Mouse (Mus musculus): ENCODE measurements around the gene Slc38a2. TPM values are rescaled to one million over a fixed set of nuclear protein-coding genes. Genes with fewer than 3 reads are reported as not detected.

Slc38a2 gene
- total RNA-seq, 2 experiments from 2014 or later, result 38.4 to 85.9 TPM

- ATAC-seq (replicated peaks; ENCODE audit: low FRiP score, poor library complexity, severe bottlenecking), result no peak
Measured at GRCm38 (mm10) chr15:96678871-96679773, 20.4 kb downstream of the Slc38a2 start.

DNA sequence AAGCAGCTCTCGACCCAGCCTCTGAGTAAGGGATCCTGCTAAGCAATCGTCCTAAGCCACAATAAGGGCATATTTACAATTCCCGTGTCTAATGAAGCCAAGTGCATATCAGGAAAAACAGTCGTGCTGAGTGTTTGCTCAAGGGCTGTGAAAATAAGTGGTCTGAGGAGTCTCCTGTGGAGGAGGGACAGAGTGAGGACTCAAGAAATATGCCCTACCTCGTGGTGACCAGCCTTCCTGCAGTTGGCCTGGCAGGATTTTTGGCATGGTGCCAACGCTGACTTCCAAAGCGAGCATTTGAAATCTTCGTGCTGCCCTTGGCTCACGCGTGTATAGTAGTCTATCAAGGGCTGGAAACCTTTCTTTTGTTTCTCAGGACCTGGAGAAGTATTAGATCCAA lies 23.0 kb downstream of the Slc38a2 start:
- no peak for ATAC-seq (replicated peaks; ENCODE audit: low FRiP score, poor library complexity, severe bottlenecking)

- no peak for ATAC-seq (replicated peaks; ENCODE audit: low FRiP score, poor library complexity, severe bottlenecking)
Measured at GRCm38 (mm10) chr15:96675744-96676143, 23.8 kb downstream of the Slc38a2 start.

GRCm38 (mm10) chr15:96675055-96675454 lies 24.5 kb downstream of the Slc38a2 start:
- ATAC-seq (replicated peaks; ENCODE audit: low FRiP score, poor library complexity, severe bottlenecking), result no peak

DNA sequence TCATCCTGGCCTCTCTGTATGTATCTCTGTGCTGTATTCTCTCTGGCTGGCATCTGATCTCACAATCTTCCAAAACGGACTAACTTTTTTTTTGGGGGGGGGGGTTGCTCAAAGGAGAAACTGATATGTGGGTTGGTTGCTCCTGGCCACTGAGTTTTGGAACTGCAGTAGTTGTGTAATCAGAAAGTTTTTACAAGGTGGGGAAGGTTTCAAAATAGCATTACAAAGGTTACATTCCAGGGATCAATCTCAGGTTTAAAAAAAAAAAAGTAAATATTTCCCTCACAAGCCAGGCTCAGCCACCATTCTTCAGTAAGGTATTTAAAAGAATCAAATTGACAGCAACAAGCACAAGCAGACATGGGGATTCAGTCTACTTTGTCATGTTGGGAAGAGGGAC lies 25.4 kb downstream of the Slc38a2 start:
- ATAC-seq (replicated peaks; ENCODE audit: low FRiP score, poor library complexity, severe bottlenecking), result no peak

DNA sequence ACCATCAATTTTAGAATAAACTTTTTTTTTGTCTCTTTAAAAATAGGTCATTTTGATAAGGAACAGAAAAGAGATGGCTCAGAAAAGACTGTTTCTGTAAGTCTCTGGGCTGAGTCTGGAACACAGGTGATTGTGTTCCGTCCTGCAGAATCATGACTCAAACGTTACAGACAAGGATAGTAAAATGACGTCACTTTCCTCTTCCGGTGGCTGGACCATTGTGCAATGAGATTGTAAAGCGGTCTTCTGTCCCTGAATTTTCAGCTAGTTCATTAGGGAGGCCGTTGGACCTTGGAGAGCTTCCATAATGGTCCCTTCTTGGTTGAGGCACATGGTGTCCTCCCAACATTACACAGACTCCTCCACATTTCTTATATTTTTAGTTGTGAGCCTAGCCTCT lies 29.8 kb downstream of the Slc38a2 start:
- ATAC-seq (replicated peaks; ENCODE audit: low FRiP score, poor library complexity, severe bottlenecking), result no peak

DNA sequence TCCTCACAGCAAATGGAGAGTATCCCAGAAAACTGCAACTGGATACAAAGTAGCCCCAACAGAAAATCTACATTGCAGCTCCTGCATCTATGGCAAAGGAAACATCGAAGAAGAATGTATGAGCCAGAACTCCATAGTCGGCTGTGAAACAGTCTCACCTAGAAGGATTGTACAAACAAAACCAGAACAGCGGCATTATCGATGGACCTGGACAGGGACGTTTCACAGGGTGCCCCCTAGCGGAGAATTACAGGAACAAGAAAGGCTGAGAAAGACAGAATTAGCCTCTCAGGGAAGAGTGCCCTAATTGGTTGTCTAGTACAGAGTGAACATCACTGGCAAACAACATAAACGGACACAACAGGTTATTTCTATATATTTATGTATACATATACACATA lies 32.9 kb downstream of the Slc38a2 start:
- peak; percentile 85 for ATAC-seq (replicated peaks; ENCODE audit: low FRiP score, poor library complexity, severe bottlenecking)

DNA sequence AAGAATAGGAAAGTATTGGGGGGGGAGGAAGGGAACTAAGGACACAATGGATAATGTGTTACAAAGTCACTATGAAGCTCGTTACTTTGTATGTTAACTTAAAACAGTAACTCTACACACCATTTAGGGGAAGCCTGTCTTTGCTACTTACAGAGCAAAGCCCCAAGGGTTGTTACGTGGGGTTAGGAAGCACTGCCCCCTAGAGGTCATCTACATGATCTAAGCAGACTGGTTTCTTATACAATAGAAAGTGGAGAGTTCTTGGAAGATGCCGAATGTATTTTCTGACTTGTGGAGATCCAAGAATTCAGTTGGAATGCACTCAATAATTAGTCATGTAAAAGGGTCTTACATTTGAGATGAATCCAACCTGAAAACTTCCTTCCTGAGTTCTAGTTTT lies 33.6 kb downstream of the Slc38a2 start:
- peak; percentile 84 for ATAC-seq (replicated peaks; ENCODE audit: low FRiP score, poor library complexity, severe bottlenecking)

GRCm38 (mm10) chr15:96660590-96661141 lies 38.9 kb downstream of the Slc38a2 start:
- no peak for ATAC-seq (replicated peaks; ENCODE audit: low FRiP score, poor library complexity, severe bottlenecking)

DNA sequence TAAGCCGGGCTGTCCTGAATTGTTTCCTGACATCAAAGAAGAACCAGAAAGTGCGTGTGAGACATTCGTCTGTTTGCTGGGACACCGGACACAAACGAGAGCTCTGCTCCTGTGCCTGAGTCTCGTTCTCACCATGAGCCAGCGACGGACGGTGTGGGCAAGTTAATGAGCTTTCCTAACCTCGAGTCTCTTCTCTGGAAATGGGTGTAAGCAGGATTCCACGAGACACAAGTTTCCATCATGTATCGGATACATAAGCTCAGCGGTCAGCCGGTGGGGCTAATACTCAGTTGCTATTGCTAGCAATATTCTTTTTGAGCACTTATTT lies 41.3 kb downstream of the Slc38a2 start:
- no peak for ATAC-seq (replicated peaks; ENCODE audit: low FRiP score, poor library complexity, severe bottlenecking)

DNA sequence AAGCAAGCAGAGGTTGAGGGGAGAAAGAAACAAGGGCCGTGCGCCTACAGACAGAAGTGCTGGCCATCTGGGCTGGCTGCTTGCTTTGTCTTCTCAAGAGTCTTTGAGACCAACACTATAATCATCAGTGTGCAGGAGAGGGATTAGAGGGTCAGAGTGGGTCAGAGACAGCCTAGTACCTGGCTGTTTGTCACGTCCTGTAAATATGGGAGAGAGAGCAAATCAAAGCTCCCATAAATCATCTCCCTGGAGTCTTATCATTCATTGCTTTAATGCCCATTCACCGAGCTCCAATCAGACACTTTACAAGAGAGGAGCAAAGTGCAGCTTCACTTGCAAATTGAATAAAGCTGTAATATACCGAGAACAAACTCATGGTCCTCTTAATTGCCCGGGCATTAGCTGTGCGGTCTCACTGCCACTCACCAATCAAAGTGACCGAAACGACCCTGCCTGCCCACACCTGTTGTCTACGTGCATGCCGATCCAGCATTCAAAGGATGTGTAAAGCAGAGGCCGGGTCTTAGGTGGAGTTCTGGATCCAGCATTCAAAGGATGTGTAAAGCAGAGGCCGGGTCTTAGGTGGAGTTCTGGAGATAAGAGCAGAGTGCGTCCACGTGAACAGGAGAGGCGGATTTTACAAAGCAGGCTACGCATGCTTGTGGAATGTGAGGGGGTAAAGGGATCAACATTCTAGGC lies 41.8 kb downstream of the Slc38a2 start:
- ATAC-seq (replicated peaks; ENCODE audit: low FRiP score, poor library complexity, severe bottlenecking), result no peak

DNA sequence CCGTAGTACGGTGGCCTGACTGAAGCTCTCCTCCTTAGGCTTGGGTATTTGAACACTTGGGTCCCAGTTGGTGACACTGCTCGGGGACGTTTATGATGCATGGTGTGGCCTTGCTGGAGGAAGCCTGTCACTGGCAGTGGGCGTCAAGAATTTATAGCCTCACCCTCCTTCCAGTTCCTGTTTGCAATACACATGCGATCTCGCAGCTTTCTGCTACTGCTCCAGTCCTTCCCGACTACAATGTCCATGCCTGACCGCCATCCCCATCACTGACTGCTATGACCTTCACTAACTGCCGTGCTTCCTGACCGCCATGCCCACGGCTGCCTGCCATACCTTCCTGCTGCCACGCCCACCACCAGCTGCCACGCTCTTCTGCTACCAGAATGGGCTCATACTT lies 44.0 kb downstream of the Slc38a2 start:
- no peak for ATAC-seq (replicated peaks; ENCODE audit: low FRiP score, poor library complexity, severe bottlenecking)

GRCm38 (mm10) chr15:96654714-96655113 lies 44.8 kb downstream of the Slc38a2 start:
- no peak for ATAC-seq (replicated peaks; ENCODE audit: low FRiP score, poor library complexity, severe bottlenecking)

DNA sequence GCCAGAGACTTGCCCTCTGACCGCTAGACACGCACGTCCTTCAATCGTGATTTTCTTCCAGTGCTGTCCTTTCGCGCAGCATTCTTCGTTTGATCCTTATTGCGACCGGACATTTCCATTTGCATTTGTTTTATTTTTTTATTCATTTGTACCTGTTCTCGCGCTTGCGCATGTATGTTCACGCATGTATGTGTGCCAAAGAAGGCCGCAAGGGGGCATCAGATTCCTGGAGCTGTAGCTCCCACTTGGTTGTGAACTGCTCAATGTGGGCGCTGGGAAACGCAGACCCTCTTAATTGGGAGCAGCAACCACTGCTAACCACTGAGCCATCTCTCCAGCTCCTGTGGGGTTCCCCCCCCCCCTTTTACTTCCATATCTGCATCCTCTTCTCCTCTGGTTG lies 46.5 kb downstream of the Slc38a2 start:
- no peak for ATAC-seq (replicated peaks; ENCODE audit: low FRiP score, poor library complexity, severe bottlenecking)

DNA sequence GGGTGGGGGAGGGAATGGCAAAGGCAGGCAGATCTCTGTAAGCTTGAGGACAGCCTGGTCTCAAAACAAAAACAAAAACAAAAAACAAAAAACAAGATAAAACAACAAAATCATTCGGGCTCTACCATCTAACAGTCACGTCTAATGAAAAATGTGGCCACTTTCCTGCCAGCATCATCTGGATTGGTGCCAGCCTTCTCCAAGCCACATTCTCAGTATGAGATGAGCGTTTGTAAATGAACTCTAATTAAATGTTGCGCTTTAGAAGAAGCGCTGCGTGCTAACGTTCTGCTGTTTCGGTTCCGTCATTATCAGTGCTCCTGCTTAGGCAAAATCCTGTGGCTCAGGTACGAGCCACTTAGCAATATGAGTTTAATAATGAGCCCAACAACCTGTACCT lies 47.0 kb downstream of the Slc38a2 start:
- no peak for ATAC-seq (replicated peaks; ENCODE audit: low FRiP score, poor library complexity, severe bottlenecking)

GRCm38 (mm10) chr15:96647376-96647775 lies 52.2 kb downstream of the Slc38a2 start:
- no peak for ATAC-seq (replicated peaks; ENCODE audit: low FRiP score, poor library complexity, severe bottlenecking)

GRCm38 (mm10) chr15:96642436-96643405 lies 56.8 kb downstream of the Slc38a2 start, which contains the start of gene Slc38a1:
TSS of gene Slc38a1 (minus strand) at chr15:96642913.
- no peak for ATAC-seq (replicated peaks; ENCODE audit: low FRiP score, poor library complexity, severe bottlenecking)

GRCm38 (mm10) chr15:96641821-96642435 lies 57.6 kb downstream of the Slc38a2 start:
- ATAC-seq (replicated peaks; ENCODE audit: low FRiP score, poor library complexity, severe bottlenecking), result peak; percentile 26

DNA sequence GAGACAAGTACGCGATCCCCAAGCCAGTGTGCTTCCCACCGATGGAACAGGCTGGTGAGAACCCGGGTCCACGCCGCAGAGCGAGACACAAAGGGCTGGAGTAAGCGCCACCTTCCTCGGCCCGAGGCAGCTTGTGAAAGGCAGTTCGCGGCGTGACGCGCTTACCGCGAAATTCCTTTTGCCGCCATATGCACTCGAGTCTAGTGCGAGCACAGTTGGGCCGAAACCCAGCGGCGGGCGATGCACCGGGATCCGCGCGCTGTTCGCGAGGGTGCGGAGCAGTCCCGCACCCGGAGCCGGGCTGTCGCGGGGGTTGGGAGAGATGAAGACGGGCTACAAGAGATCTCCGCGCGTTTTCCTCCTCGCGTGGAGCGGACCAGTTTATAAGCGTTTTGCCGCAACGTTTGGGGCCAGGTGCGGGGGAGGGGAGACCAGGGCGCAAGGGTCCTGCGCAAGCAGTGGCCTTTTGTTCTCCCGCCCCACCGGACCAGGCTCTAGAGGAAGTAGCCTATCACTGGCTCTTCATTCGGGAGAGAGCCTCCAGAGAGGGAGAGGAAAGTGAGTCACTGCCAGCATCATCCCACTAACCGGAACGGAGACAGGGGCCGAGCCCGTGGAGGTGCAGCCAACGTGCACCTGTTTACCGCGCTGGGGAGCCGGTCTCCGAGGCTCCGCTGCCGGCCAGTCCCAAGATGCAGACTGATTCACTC lies 58.3 kb downstream of the Slc38a2 start:
- ATAC-seq (replicated peaks; ENCODE audit: low FRiP score, poor library complexity, severe bottlenecking), result peak; percentile 70
